ENCODE assay signal across 8 mouse cellular contexts in genomic region chr9:20878041-20878709, GRCm38 (mm10). TPM values are rescaled to one million over a fixed set of nuclear protein-coding genes. Genes with fewer than 3 reads are reported as not detected.
DNase-seq lines count a peak whose midpoint lies in the region; ATAC-seq lines count a peak whose summit lies in the region.

No protein-coding gene starts in this region.

- H3K9me3 ChIP-seq in forebrain, embryonic 14.5 days (replicated peaks; ENCODE audit: control insufficient read depth, low read length) = no peaks in the 10 kb centered on the region
- H3K9me3 ChIP-seq in neural tube, embryonic 15.5 days (replicated peaks) = no peaks in the 10 kb centered on the region

- peak overlapping the region; percentile 91 for H3K27ac ChIP-seq in forebrain, embryonic 14.5 days (ENCODE audit: low read depth, low read length)
- H3K27ac ChIP-seq in neural tube, embryonic 15.5 days (replicated peaks) = peak overlapping the region; percentile 96

- peak overlapping the region; percentile 39 for H3K4me3 ChIP-seq in forebrain, embryonic 14.5 days (ENCODE audit: low read depth, low read length)
- H3K4me3 ChIP-seq in neural tube, embryonic 15.5 days (replicated peaks) = peak overlapping the region; percentile 45

- peak overlapping the region; percentile 73 for H3K9ac ChIP-seq in forebrain, embryonic 14.5 days (ENCODE audit: low read length)
- H3K9ac ChIP-seq in neural tube, embryonic 15.5 days (replicated peaks) = peak overlapping the region; percentile 52

- peak; percentile 95 for ATAC-seq in forebrain, embryonic 14.5 days
- ATAC-seq in neural tube, embryonic 15.5 days (ENCODE audit: low FRiP score) = peak; percentile 93

- no peaks in the 10 kb centered on the region for H3K27me3 ChIP-seq in forebrain, embryonic 14.5 days (replicated peaks; ENCODE audit: control insufficient read depth, insufficient read depth, low read length)
- H3K27me3 ChIP-seq in neural tube, embryonic 15.5 days (replicated peaks) = no peaks in the 10 kb centered on the region

- peak; percentile 99 for DNase-seq in ES-CJ7 (ENCODE audit: low read depth, low spot score)
- DNase-seq in cerebellum, adult 11 months = peak; percentile 99
- peak; percentile 99 for DNase-seq in forebrain, embryonic 14.5 days (ENCODE audit: low spot score)
- peak; percentile 100 for DNase-seq in heart, postnatal 14 days
- peak; percentile 100 for DNase-seq in layer of hippocampus, adult 11-12 months (ENCODE audit: low spot score)
- peak; percentile 99 for DNase-seq in lung, adult 18-20 months
- peak; percentile 99 for DNase-seq in testis, postnatal 14 days (ENCODE audit: low spot score)

- no peaks in the 10 kb centered on the region; the same call in 1 of the 2 replicates for H3K4me1 ChIP-seq in forebrain, embryonic 14.5 days (ENCODE audit: control insufficient read depth, insufficient read depth, low read length)
- peaks cover 18% of the 10 kb centered on the region for H3K4me1 ChIP-seq in neural tube, embryonic 15.5 days

- under 1% methylated on average over 69 of the region's 69 CpGs for WGBS in forebrain, embryonic 14.5 days
- WGBS in neural tube, embryonic 15.5 days = under 1% methylated on average over 69 of the region's 69 CpGs

- intact Hi-C loops in heart, postnatal 14 days (cut with DNase I) = no loop called here

- no peaks in the 10 kb centered on the region for H3K36me3 ChIP-seq in forebrain, embryonic 14.5 days (ENCODE audit: control insufficient read depth, insufficient read depth, low read length)
- H3K36me3 ChIP-seq in neural tube, embryonic 15.5 days = no peaks in the 10 kb centered on the region

- H3K4me2 ChIP-seq in forebrain, embryonic 14.5 days (ENCODE audit: low read length) = peak overlapping the region; percentile 73
- peak overlapping the region; percentile 67 for H3K4me2 ChIP-seq in neural tube, embryonic 15.5 days

RNA-seq across cellular contexts. Expression of gene Angptl6, which starts 1.4 kb away (rescaled TPM):
- polyA plus RNA-seq in forebrain, embryonic 14.5 days (2014; fragmentation: Nextera tagmentation; extraction: Ambion mirVana) = 15.5 TPM in 2 replicates
- 1 to 10 TPM; 1.9 TPM for total RNA-seq in heart, postnatal 14 days (2021)
- polyA plus RNA-seq in neural tube, embryonic 15.5 days (2015; fragmentation: Nextera tagmentation; extraction: Ambion mirVana) = 11.8 and 13.8 TPM in 2 replicates

RNA-seq across cellular contexts. Expression of gene A230050P20Rik, which starts 9.7 kb away (rescaled TPM):
- polyA plus RNA-seq in forebrain, embryonic 14.5 days (2014; fragmentation: Nextera tagmentation; extraction: Ambion mirVana) = 0.62 and 1.2 TPM in 2 replicates
- total RNA-seq in heart, postnatal 14 days (2021) = 1 to 10 TPM; 4.6 to 5.0 TPM
- 17.0 and 23.2 TPM in 2 replicates for polyA plus RNA-seq in neural tube, embryonic 15.5 days (2015; fragmentation: Nextera tagmentation; extraction: Ambion mirVana)

RNA-seq across cellular contexts. Expression of gene Ppan, which starts 9.8 kb away (rescaled TPM):
- 44.1 and 49.6 TPM in 2 replicates for polyA plus RNA-seq in forebrain, embryonic 14.5 days (2014; fragmentation: Nextera tagmentation; extraction: Ambion mirVana)
- total RNA-seq in heart, postnatal 14 days (2021) = 1 to 10 TPM; 7.2 to 9.3 TPM
- 49.7 and 57.3 TPM in 2 replicates for polyA plus RNA-seq in neural tube, embryonic 15.5 days (2015; fragmentation: Nextera tagmentation; extraction: Ambion mirVana)

RNA-seq across cellular contexts. Expression of gene Eif3g, which starts 20.2 kb away (rescaled TPM):
- polyA plus RNA-seq in forebrain, embryonic 14.5 days (2014; fragmentation: Nextera tagmentation; extraction: Ambion mirVana) = 264 and 269 TPM in 2 replicates
- total RNA-seq in heart, postnatal 14 days (2021) = 10 to 100 TPM; 93.5 to 99.7 TPM
- 260 and 274 TPM in 2 replicates for polyA plus RNA-seq in neural tube, embryonic 15.5 days (2015; fragmentation: Nextera tagmentation; extraction: Ambion mirVana)

RNA-seq across cellular contexts. Expression of gene Rdh8, which starts 59.9 kb away (rescaled TPM):
- not detected in 2 replicates for polyA plus RNA-seq in forebrain, embryonic 14.5 days (2014; fragmentation: Nextera tagmentation; extraction: Ambion mirVana)
- not detected for total RNA-seq in heart, postnatal 14 days (2021)
- not detected in 2 replicates for polyA plus RNA-seq in neural tube, embryonic 15.5 days (2015; fragmentation: Nextera tagmentation; extraction: Ambion mirVana)

Comparison
In these comparisons a context has a peak if more than half of its experiments do, and no peak if none do; other contexts are left out.
1. Peak in every context shown above with its lines: DNase-seq, ATAC-seq, H3K4me3 ChIP-seq and H3K27ac ChIP-seq.